Mouse (Mus musculus): ENCODE data around the gene C3. TPM values are rescaled to one million over a fixed set of nuclear protein-coding genes. Genes with fewer than 3 reads are reported as not detected.

C3 gene
- polyA plus RNA-seq (2015; fragmentation: Nextera tagmentation; extraction: Ambion mirVana), result 5.0 and 5.4 TPM in 2 replicates

- DNase-seq (ENCODE audit: low spot score), result no peak
These were observed at the start of gene C3 for GRCm38 (mm10) chr17:57228014-57228413. Gene C3 (minus strand): TSS chr17:57228136.

- DNase-seq (ENCODE audit: low spot score), result peak; percentile 87
These were observed 48.7 kb upstream of the C3 start for GRCm38 (mm10) chr17:57276634-57277121.

- DNase-seq (ENCODE audit: low spot score), result no peak
These were observed 48.0 kb upstream of the C3 start for GRCm38 (mm10) chr17:57275997-57276351.

- peak; percentile 88 for DNase-seq (ENCODE audit: low spot score)
These were observed 47.4 kb upstream of the C3 start for GRCm38 (mm10) chr17:57275111-57275996.

GRCm38 (mm10) chr17:57274686-57275085 lies 46.8 kb upstream of the C3 start:
- no peak for DNase-seq (ENCODE audit: low spot score)

- no peak for DNase-seq (ENCODE audit: low spot score)
These were observed 45.9 kb upstream of the C3 start for GRCm38 (mm10) chr17:57273846-57274245.

GRCm38 (mm10) chr17:57271301-57271700 lies 43.4 kb upstream of the C3 start:
- DNase-seq (ENCODE audit: low spot score), result no peak

- DNase-seq (ENCODE audit: low spot score), result no peak
These were observed 39.7 kb upstream of the C3 start for GRCm38 (mm10) chr17:57267556-57268126.

- no peak for DNase-seq (ENCODE audit: low spot score)
These were observed 37.3 kb upstream of the C3 start for GRCm38 (mm10) chr17:57264972-57265945.

GRCm38 (mm10) chr17:57264164-57264563 lies 36.2 kb upstream of the C3 start:
- peak; percentile 22 for DNase-seq (ENCODE audit: low spot score)

- no peak for DNase-seq (ENCODE audit: low spot score)
These were observed 35.1 kb upstream of the C3 start for GRCm38 (mm10) chr17:57262901-57263550.

GRCm38 (mm10) chr17:57261796-57262195 lies 33.9 kb upstream of the C3 start:
- DNase-seq (ENCODE audit: low spot score), result no peak

- DNase-seq (ENCODE audit: low spot score), result no peak
These were observed 33.4 kb upstream of the C3 start for GRCm38 (mm10) chr17:57261286-57261685.

- DNase-seq (ENCODE audit: low spot score), result no peak
These were observed 32.4 kb upstream of the C3 start for GRCm38 (mm10) chr17:57260351-57260750.

- DNase-seq (ENCODE audit: low spot score), result no peak
These were observed 31.8 kb upstream of the C3 start for GRCm38 (mm10) chr17:57259742-57260141.

- no peak for DNase-seq (ENCODE audit: low spot score)
These were observed 30.3 kb upstream of the C3 start for GRCm38 (mm10) chr17:57258191-57258590.

- no peak for DNase-seq (ENCODE audit: low spot score)
These were observed 29.1 kb upstream of the C3 start for GRCm38 (mm10) chr17:57256921-57257485.

GRCm38 (mm10) chr17:57255354-57255753 lies 27.4 kb upstream of the C3 start:
- DNase-seq (ENCODE audit: low spot score), result no peak

GRCm38 (mm10) chr17:57253306-57253705 lies 25.4 kb upstream of the C3 start:
- no peak for DNase-seq (ENCODE audit: low spot score)

- no peak for DNase-seq (ENCODE audit: low spot score)
These were observed 23.5 kb upstream of the C3 start for GRCm38 (mm10) chr17:57251431-57251830.
